Mouse (Mus musculus) midbrain, embryonic 14.5 days (tissue): ENCODE results near the gene Fem1b. TPM values are rescaled to one million over a fixed set of nuclear protein-coding genes. Genes with fewer than 3 reads are reported as not detected.

Experiments used
- ATAC-seq: fragments of 200-750 bp; cut with Nextera tagmentation; 2 replicates; pipeline ENCODE4 v1.8.0; 2017; ENCODE audit warnings: moderate number of reproducible peaks, moderate library complexity; ENCODE audit not compliant: low FRiP score, low TSS enrichment
- DNase-seq: peaks from one replicate; pipeline ENCODE4 v3.0.0-alpha.2; 2015
- H3K27ac ChIP-seq: fragments of 300-500 bp; sonication (generic); replicated peaks from 2 replicates; pipeline ENCODE4 v1.5.1; 2014; ENCODE audit warnings: mild to moderate bottlenecking, low read depth, low read length, moderate library complexity
- H3K27me3 ChIP-seq: fragments of 300-500 bp; sonication (generic); 2 replicates; pipeline ENCODE4 v1.6.1; 2014; ENCODE audit warnings: low read length, control low read depth, mixed read lengths; ENCODE audit not compliant: control insufficient read depth, insufficient read depth
- H3K36me3 ChIP-seq: fragments of 300-500 bp; sonication (generic); 2 replicates; pipeline ENCODE4 v1.6.1; 2014; ENCODE audit warnings: low read length, control low read depth; ENCODE audit not compliant: control insufficient read depth, insufficient read depth
- H3K4me1 ChIP-seq: fragments of 300-500 bp; sonication (generic); 2 replicates; pipeline ENCODE4 v1.6.1; 2014; ENCODE audit warnings: mild to moderate bottlenecking, antibody characterized with exemption, low read length, control low read depth; ENCODE audit not compliant: control insufficient read depth, insufficient read depth
- H3K4me2 ChIP-seq: fragments of 300-500 bp; sonication (generic); 2 replicates; pipeline ENCODE4 v1.6.1; 2014; ENCODE audit warnings: mild to moderate bottlenecking, low read length, moderate library complexity
- H3K4me3 ChIP-seq: fragments of 300-500 bp; sonication (generic); replicated peaks from 2 replicates; pipeline ENCODE4 v1.5.1; 2014; ENCODE audit warnings: low read depth, low read length
- H3K9ac ChIP-seq: fragments of 300-500 bp; sonication (generic); replicated peaks from 2 replicates; pipeline ENCODE4 v1.6.1; 2014; ENCODE audit warnings: mild to moderate bottlenecking, low read length, moderate library complexity
- H3K9me3 ChIP-seq: fragments of 300-500 bp; sonication (generic); 2 replicates; pipeline ENCODE4 v1.6.1; 2016; ENCODE audit warnings: low read length, control low read depth, mixed read lengths; ENCODE audit not compliant: control insufficient read depth
- WGBS: fragments of 180-500 bp; shearing (Covaris S2); extraction: QIAGEN DNeasy Blood & Tissue Kit; methylation state at CpG from one replicate; pipeline ENCODE4 v1.1.7; 2014; 5-methylcytosine and 5-hydroxymethylcytosine counted together
- polyA plus RNA-seq: library from polyadenylated mRNA; unstranded; fragments of >200 nt; fragmentation: Nextera tagmentation; extraction: Ambion mirVana; gene quantifications from 2 replicates; pipeline ENCODE4 v1.2.1, GENCODE M21; 2014

Fem1b gene
- polyA plus RNA-seq, 1 experiment from 2014 or later, result 103 TPM

DNA sequence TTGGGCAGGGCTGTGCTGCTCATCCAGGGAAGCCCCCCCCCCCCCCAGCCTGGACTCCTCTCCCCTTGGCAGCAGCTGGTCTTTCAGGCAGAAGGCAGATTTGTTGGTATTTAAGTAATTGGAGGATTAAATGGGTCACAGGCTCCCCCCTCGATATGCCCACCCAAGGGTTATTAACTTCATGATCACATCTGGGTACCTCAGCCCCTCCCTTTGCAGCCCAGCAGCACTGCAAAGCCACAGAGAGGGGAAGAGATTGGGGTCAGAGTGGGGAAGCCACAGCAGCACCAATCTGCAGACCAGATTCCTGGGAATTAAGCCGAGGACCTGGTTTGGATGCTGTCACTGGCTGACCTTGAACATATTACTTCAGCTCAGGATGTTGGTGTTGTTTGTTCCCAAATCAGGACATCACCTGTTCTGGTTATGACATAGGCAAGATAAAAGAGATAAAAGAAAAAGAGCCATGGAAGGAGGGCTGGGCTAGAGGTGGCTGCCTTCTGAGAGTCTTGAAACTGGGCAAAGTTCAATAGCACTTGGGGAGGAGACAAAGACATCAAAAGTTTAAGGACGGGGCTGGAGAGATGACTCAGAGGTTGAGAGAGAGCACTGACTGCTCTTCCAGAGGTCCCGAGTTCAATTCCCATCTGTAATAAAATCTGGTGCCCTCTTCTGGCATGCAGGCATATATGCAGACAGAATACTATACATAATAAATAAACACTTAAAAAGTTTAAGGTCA is 24.1 kb upstream of the Fem1b start:
- Histone ChIP-seq H3K9me3 (no peaks in the 10 kb centered on the region), H3K4me2 (no peak overlapping the region), H3K27ac (no peak overlapping the region), H3K9ac (no peak overlapping the region), H3K4me3 (no peak overlapping the region), H3K27me3 (no peaks in the 10 kb centered on the region), H3K4me1 (peaks cover 14% of the 10 kb centered on the region; the same call in 1 of the 2 replicates), H3K36me3 (no peaks in the 10 kb centered on the region)
- no peak for ATAC-seq
- DNase-seq, result no peak
- 50% methylated on average over 4 of the region's 4 CpGs for WGBS

DNA sequence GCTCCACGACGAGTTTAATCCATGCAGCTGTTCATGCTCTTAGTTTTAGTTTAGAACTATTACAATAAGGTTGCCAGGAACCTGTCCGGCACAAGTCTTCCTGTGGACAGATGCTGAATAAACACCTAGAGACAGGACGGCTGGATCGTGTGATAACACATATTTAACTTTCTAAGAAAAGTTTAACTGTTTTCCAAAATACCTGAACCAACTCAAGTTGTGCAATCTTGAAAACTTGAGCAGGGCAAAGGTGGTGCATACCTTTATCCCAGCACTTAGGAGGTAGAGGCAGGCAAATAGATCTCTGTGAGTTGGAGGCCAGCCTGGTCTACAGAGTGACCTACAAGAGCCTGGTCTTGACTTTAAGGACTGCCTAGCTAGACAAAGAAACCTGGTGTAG is 23.2 kb upstream of the Fem1b start:
- Histone ChIP-seq H3K9me3 (no peaks in the 10 kb centered on the region), H3K27me3 (no peaks in the 10 kb centered on the region), H3K4me3 (no peak overlapping the region), H3K27ac (no peak overlapping the region), H3K4me2 (no peak overlapping the region), H3K36me3 (no peaks in the 10 kb centered on the region), H3K9ac (no peak overlapping the region), H3K4me1 (peaks cover 14% of the 10 kb centered on the region; the same call in 1 of the 2 replicates)
- WGBS, result 85% methylated on average over 5 of the region's 5 CpGs
- ATAC-seq (no peak), DNase-seq (no peak)

DNA sequence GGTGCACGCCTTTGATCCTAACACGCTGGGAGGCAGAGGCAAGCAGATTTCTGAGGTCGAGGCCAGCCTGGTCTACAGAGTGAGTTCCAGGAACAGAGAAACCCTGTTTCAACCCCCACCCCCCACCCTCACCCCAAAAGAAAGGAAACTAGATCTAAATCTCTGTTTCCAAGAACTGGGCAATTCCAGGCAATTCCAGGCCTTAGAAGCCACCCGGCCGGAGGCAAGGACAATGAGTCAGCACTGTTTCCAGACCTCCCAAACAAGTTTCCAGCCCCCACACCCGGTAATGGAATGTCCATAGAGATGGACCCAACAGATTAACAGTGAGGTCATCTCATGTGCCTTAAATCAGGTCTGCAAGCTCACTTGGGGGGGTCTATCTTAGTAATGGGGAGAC is 18.1 kb upstream of the Fem1b start:
- H3K4me1 ChIP-seq, result peaks cover 15% of the 10 kb centered on the region
- ATAC-seq (no peak), DNase-seq (no peak)
- no peak overlapping the region for H3K4me2 ChIP-seq
- WGBS, result 83% methylated on average over 6 of the region's 6 CpGs
- no peak overlapping the region for H3K27ac ChIP-seq
- no peak overlapping the region for H3K9ac ChIP-seq
- H3K27me3 ChIP-seq, result no peaks in the 10 kb centered on the region
- no peaks in the 10 kb centered on the region for H3K9me3 ChIP-seq
- H3K4me3 ChIP-seq, result no peak overlapping the region
- no peaks in the 10 kb centered on the region for H3K36me3 ChIP-seq

DNA sequence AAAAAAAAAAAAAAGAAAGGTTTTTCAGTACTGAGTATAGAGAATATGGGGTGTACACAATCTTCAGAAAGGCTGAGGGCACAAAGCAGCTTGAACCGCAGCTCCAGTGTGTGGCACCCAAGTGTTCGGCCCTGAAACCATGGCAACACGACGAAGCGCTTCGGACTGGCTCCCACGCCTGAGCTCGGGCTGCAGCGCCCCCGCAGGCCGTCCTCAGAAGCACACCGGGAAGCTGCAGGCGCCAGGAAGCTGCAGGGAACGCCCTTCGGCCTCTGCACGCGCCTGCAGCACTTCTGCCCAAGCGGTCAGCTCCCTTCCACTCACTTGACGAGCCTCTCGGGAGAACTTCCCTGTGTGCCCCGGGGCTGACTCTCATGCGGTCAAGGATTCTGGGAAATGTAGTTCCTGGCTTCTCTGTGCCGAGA is 16.9 kb upstream of the Fem1b start:
- under 1% methylated on average over 23 of the region's 23 CpGs for WGBS
- ATAC-seq (peak; percentile 92), DNase-seq (peak; percentile 95)
- peak overlapping the region; percentile 54 for H3K4me2 ChIP-seq
- H3K9me3 ChIP-seq, result no peaks in the 10 kb centered on the region
- H3K4me3 ChIP-seq, result peak overlapping the region; percentile 32
- peaks cover 15% of the 10 kb centered on the region for H3K4me1 ChIP-seq
- H3K27me3 ChIP-seq, result no peaks in the 10 kb centered on the region
- H3K36me3 ChIP-seq, result no peaks in the 10 kb centered on the region
- no peak overlapping the region; the same call in 1 of the 2 replicates for H3K9ac ChIP-seq
- no peak overlapping the region for H3K27ac ChIP-seq

DNA sequence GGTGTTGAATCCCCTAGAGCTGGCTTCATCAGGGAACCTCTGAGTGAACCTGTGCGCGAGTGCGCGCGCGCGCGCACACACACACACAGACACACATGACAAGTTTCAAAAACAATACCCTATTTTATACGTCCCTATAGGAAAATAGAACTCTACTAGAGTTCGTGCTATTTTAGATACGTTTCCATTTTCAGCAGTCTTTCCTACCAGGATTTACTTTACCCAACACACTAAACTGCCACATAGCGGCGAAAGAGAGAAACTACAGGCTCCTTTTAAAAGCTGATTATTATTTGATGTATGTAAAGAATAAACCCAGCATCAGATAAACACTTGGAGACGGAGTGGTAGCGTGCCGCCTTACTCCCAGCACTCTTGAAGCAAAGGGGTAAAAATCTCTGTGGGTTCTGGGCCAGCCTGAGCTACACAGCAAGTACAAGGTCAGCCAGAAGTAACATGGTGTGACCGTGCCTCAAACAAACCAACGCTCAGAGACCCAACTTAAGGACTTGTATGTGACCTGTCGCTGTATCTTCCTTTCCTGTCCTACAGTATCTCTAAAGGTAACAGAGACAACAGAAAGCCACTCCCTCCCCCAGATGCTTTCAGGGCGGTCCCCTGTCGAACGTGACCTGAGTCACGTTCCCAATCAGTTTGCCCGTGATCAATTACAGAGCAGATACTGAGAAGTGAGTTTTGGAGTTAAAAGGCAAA is 16.4 kb upstream of the Fem1b start:
- H3K27me3 ChIP-seq, result no peaks in the 10 kb centered on the region
- WGBS, result 7% methylated on average over 24 of the region's 24 CpGs
- peaks cover 15% of the 10 kb centered on the region for H3K4me1 ChIP-seq
- no peaks in the 10 kb centered on the region for H3K36me3 ChIP-seq
- H3K4me3 ChIP-seq, result peak overlapping the region; percentile 32
- DNase-seq, result peak; percentile 84
- ATAC-seq, result no peak
- no peak overlapping the region; the same call in 1 of the 2 replicates for H3K9ac ChIP-seq
- peak overlapping the region; percentile 60; the same call in 1 of the 2 replicates for H3K27ac ChIP-seq
- no peaks in the 10 kb centered on the region for H3K9me3 ChIP-seq
- H3K4me2 ChIP-seq, result peak overlapping the region; percentile 54

DNA sequence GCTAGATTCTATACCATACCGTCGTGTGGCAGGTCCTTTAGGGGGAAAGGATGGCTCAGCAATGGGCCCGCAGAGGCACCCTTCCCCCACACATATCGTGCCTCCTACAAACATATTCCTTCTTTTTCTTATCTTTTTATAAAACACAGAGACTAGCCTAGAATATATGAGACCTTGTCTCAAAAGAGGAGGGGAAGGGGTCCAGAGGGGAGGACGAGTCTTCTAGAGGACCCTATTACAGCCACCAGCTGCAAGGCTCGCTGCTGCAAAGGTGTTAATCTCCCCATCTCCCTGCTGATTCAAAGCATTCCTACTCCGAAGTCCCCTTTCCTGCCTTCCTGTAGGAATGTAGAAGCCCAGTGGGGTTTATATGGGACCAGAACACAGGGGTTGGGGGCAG is 14.7 kb upstream of the Fem1b start:
- Histone ChIP-seq H3K27me3 (no peaks in the 10 kb centered on the region), H3K4me2 (peak overlapping the region; percentile 13; the same call in 1 of the 2 replicates), H3K4me1 (peaks cover 15% of the 10 kb centered on the region), H3K9me3 (no peaks in the 10 kb centered on the region), H3K36me3 (no peaks in the 10 kb centered on the region), H3K27ac (peak overlapping the region; percentile 55), H3K9ac (no peak overlapping the region), H3K4me3 (no peak overlapping the region)
- ATAC-seq (no peak), DNase-seq (no peak)
- WGBS, result 5% methylated on average over 7 of the region's 7 CpGs

DNA sequence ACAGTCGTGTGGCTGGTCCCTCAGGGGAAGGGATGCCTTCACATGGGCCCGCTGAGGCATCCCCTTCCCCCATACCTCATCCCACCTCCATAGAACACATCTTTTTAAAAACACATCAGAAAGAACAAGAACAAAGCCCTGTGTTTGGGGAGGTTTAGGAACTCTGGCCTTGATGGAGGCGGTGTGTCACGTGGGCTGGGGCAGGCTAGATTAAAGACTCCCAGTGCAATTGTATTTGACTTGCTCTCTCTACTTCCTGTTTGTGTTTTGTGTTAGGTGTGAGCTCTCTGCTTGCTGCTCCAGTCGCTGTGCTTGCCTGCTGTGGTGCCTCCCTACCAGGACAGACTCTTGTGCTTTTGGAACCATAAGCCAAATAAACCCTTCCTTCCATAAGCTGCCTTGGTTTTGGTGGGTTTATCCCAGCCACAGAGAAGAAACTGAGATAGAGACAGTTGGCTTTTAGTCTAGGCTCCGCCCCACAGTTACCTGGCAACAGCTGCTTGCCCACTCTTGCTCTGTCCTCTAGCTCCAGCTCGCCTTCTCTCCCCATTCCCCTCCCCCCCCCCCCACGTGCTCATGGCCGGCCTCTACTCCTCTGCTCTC is 14.2 kb upstream of the Fem1b start:
- peak overlapping the region; percentile 55 for H3K27ac ChIP-seq
- H3K4me2 ChIP-seq, result peak overlapping the region; percentile 13; the same call in 1 of the 2 replicates

DNA sequence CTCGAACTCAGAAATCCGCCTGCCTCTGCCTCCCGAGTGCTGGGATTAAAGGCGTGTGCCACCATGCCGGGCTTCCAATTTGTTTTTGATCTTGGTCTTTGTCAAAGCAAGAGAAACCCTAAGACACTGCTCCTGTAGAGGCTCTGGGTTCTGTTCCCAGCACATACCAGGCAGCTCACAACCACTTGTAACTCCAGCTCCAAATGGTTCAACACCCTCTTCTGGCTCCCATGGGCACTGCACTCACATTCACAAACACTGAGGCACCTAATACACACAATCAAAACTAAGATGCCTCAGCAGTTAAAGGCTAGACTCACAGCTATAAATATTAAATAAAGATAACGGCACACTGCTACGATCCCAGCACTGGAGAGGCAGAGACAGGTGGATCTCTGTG is 10.1 kb upstream of the Fem1b start:
- WGBS, result 94% methylated on average over 7 of the region's 7 CpGs
- no peak overlapping the region for H3K4me2 ChIP-seq
- H3K9me3 ChIP-seq, result no peaks in the 10 kb centered on the region
- H3K27ac ChIP-seq, result no peak overlapping the region
- H3K4me1 ChIP-seq, result peaks cover 15% of the 10 kb centered on the region
- ATAC-seq (no peak), DNase-seq (no peak)
- H3K27me3 ChIP-seq, result no peaks in the 10 kb centered on the region
- no peaks in the 10 kb centered on the region for H3K36me3 ChIP-seq
- no peak overlapping the region for H3K9ac ChIP-seq
- H3K4me3 ChIP-seq, result no peak overlapping the region

More for the DNA sequence above, 14.2 kb upstream of the Fem1b start:
- 6% methylated on average over 9 of the region's 9 CpGs for whole genome bisulfite sequencing
- H3K27me3 ChIP-seq, result no peaks in the 10 kb centered on the region
- H3K4me3 ChIP-seq, result no peak overlapping the region
- DNase-seq (peak; percentile 51), ATAC-seq (peak; percentile 28; the same call in 1 of the 2 replicates)
- H3K9ac ChIP-seq, result no peak overlapping the region
- H3K9me3 ChIP-seq, result no peaks in the 10 kb centered on the region
- no peaks in the 10 kb centered on the region for H3K36me3 ChIP-seq
- peaks cover 15% of the 10 kb centered on the region for H3K4me1 ChIP-seq
